Mouse (Mus musculus): ENCODE data around the gene Mcm2. TPM values are rescaled to one million over a fixed set of nuclear protein-coding genes. Genes with fewer than 3 reads are reported as not detected.

Gene Mcm2
- total RNA-seq, 1 experiment = 237 TPM

DNA sequence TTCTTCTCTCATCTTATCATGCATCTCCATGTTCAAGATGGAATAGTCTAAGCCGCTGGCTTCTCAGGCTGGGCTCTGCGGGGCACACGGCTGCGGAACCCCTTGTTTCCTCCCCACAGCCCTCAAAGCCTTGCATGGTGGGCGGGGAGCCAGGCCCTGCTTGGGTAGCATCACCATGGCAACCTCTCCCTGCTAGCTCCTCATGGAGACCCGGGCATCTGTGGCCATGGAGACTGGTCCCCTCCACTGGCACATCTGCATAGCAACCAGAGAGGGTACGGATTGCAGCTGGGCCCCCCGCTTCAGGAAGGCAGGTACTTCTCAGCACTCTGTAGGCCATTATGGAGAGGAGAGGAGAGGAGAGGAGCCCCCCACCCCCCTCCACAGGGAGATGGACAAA, 44.0 kb upstream of the Mcm2 start:
- H3K9ac ChIP-seq (ENCODE audit: insufficient read depth, low read depth, low read length, poor library complexity, severe bottlenecking) = no peak overlapping the region
- no peak for TF ChIP-seq HCFC1 (IDR thresholded peaks at IDR 0.05; ENCODE audit: borderline replicate concordance, insufficient read depth, low read length)
- TF ChIP-seq MAFK (IDR thresholded peaks at IDR 0.05; ENCODE audit: insufficient read depth, low read depth, low read length) = no peak
- TF ChIP-seq CHD2 (IDR thresholded peaks at IDR 0.05; ENCODE audit: low read depth, low read length) = no peak
- no peak for TF ChIP-seq ZC3H11A (IDR thresholded peaks at IDR 0.05; ENCODE audit: borderline replicate concordance, low read depth, low read length)
- TF ChIP-seq ZNF384 (IDR thresholded peaks at IDR 0.05; ENCODE audit: low read depth, low read length) = no peak
- in situ Hi-C loops (cut with MboI; ENCODE audit: low sequenced_read_pairs in 2 of 2, unreplicated experiment in 2 of 2) = loop anchor here (25.0 kb wide), 1 partner anchor 620 kb away; no protein-coding TSS in a partner anchor

GRCm38 (mm10) chr6:88941628-88942027, 43.0 kb upstream of the Mcm2 start:
- H3K9ac ChIP-seq (ENCODE audit: insufficient read depth, low read depth, low read length, poor library complexity, severe bottlenecking) = no peak overlapping the region
- no peak overlapping the region for H3K27ac ChIP-seq (ENCODE audit: insufficient read depth, low read depth, low read length, poor library complexity, severe bottlenecking)
- H3K4me1 ChIP-seq (ENCODE audit: control insufficient read depth in 2 of 2, insufficient read depth in 2 of 2, low read length in 2 of 2, poor library complexity in 1 of 2) = peaks cover 0 to 20% of the 10 kb centered on the region in 2 experiments; a peak in 2 of 4 replicates
- no peak for DNase-seq (ENCODE audit: low read depth, low spot score)
- no peaks in the 10 kb centered on the region for H3K36me3 ChIP-seq (ENCODE audit: control insufficient read depth, insufficient read depth, low read length, poor library complexity, severe bottlenecking)
- in situ Hi-C loops (cut with MboI; ENCODE audit: low sequenced_read_pairs in 2 of 2, unreplicated experiment in 2 of 2) = loop anchor here (25.0 kb wide), 1 partner anchor 621 kb away; no protein-coding TSS in a partner anchor
- H3K4me3 ChIP-seq (ENCODE audit: insufficient read depth in 1 of 2, low read depth in 1 of 2, low read length in 2 of 2, poor library complexity in 1 of 2, severe bottlenecking in 1 of 2) = no peak overlapping the region
- no peaks in the 10 kb centered on the region for H3K9me3 ChIP-seq (ENCODE audit: control insufficient read depth, insufficient read depth, low read depth, low read length)
- TF ChIP-seq MAFK (IDR thresholded peaks at IDR 0.05; ENCODE audit: insufficient read depth, low read depth, low read length) = no peak
- no peak for TF ChIP-seq CHD2 (IDR thresholded peaks at IDR 0.05; ENCODE audit: low read depth, low read length)
- TF ChIP-seq ZNF384 (IDR thresholded peaks at IDR 0.05; ENCODE audit: low read depth, low read length) = no peak
- TF ChIP-seq HCFC1 (IDR thresholded peaks at IDR 0.05; ENCODE audit: borderline replicate concordance, insufficient read depth, low read length) = no peak
- TF ChIP-seq ZC3H11A (IDR thresholded peaks at IDR 0.05; ENCODE audit: borderline replicate concordance, low read depth, low read length) = no peak

More for the DNA sequence above, 44.0 kb upstream of the Mcm2 start:
- H3K36me3 ChIP-seq (ENCODE audit: control insufficient read depth, insufficient read depth, low read length, poor library complexity, severe bottlenecking) = no peaks in the 10 kb centered on the region
- H3K9me3 ChIP-seq (ENCODE audit: control insufficient read depth, insufficient read depth, low read depth, low read length) = no peaks in the 10 kb centered on the region
- H3K27ac ChIP-seq (ENCODE audit: insufficient read depth, low read depth, low read length, poor library complexity, severe bottlenecking) = no peak overlapping the region
- peaks cover 0 to 14% of the 10 kb centered on the region in 2 experiments; a peak in 2 of 4 replicates for H3K4me1 ChIP-seq (ENCODE audit: control insufficient read depth in 2 of 2, insufficient read depth in 2 of 2, low read length in 2 of 2, poor library complexity in 1 of 2)
- no peak overlapping the region for H3K4me3 ChIP-seq (ENCODE audit: insufficient read depth in 1 of 2, low read depth in 1 of 2, low read length in 2 of 2, poor library complexity in 1 of 2, severe bottlenecking in 1 of 2)
- DNase-seq (ENCODE audit: low read depth, low spot score) = no peak

- DNase-seq (ENCODE audit: low read depth, low spot score) = no peak
- in situ Hi-C loops (cut with MboI; ENCODE audit: low sequenced_read_pairs in 2 of 2, unreplicated experiment in 2 of 2) = loop anchor here (25.0 kb wide), 1 partner anchor 622 kb away; no protein-coding TSS in a partner anchor
- TF ChIP-seq CHD2 (IDR thresholded peaks at IDR 0.05; ENCODE audit: low read depth, low read length) = no peak
- TF ChIP-seq ZC3H11A (IDR thresholded peaks at IDR 0.05; ENCODE audit: borderline replicate concordance, low read depth, low read length) = no peak
- no peak for TF ChIP-seq ZNF384 (IDR thresholded peaks at IDR 0.05; ENCODE audit: low read depth, low read length)
- TF ChIP-seq MAFK (IDR thresholded peaks at IDR 0.05; ENCODE audit: insufficient read depth, low read depth, low read length) = no peak
- TF ChIP-seq HCFC1 (IDR thresholded peaks at IDR 0.05; ENCODE audit: borderline replicate concordance, insufficient read depth, low read length) = no peak
- Histone ChIP-seq H3K4me3 (ENCODE audit: insufficient read depth in 1 of 2, low read depth in 1 of 2, low read length in 2 of 2, poor library complexity in 1 of 2, severe bottlenecking in 1 of 2) (no peak overlapping the region), H3K36me3 (ENCODE audit: control insufficient read depth, insufficient read depth, low read length, poor library complexity, severe bottlenecking) (no peaks in the 10 kb centered on the region), H3K27ac (ENCODE audit: insufficient read depth, low read depth, low read length, poor library complexity, severe bottlenecking) (no peak overlapping the region; the same call in 1 of the 2 replicates), H3K9ac (ENCODE audit: insufficient read depth, low read depth, low read length, poor library complexity, severe bottlenecking) (no peak overlapping the region), H3K9me3 (ENCODE audit: control insufficient read depth, insufficient read depth, low read depth, low read length) (no peaks in the 10 kb centered on the region), H3K4me1 (ENCODE audit: control insufficient read depth in 2 of 2, insufficient read depth in 2 of 2, low read length in 2 of 2, poor library complexity in 1 of 2) (peaks cover 0 to 20% of the 10 kb centered on the region in 2 experiments; a peak in 2 of 4 replicates)
Measured at GRCm38 (mm10) chr6:88940090-88940916, 41.7 kb upstream of the Mcm2 start.

DNA sequence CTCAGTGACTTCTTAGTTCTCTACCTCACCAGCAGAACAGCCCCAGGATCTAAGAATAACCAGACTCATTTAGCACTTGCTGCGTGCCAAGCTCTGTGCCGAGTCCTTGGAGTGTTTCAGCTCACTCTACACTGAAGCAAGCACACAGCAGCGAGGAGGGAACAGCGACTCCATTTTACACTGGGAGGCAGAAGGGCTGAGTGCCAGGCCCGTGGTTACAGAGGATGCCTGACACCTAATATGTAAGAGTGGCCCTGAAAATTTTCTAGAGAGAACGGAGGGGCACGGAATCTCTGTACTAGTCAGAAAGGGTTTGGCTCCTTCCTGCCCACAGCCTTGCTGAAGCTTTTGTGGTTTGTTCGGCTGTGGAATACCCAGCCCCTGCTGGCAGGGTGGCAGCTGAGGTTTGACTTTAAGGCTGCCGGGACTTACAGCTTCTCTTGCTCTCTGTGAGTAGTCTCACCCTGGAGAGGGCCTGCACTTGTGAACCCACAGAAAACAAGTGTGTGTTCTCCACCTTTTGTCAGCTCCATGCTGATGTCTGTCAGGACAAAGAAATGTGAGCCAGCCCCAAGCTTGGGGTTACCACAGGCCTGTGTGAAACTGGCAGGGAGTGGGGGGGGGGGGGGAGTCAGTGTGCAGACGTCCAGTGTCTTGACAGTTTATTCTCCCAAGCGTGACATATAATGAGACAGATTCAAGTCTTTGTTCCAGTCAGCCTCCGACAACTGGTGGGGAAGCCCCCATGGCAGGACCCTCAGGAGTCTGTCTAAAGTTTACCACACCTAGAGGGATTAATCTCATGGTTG, 40.9 kb upstream of the Mcm2 start:
- H3K36me3 ChIP-seq (ENCODE audit: control insufficient read depth, insufficient read depth, low read length, poor library complexity, severe bottlenecking) = no peaks in the 10 kb centered on the region
- peaks cover 0 to 20% of the 10 kb centered on the region in 2 experiments; a peak in 2 of 4 replicates for H3K4me1 ChIP-seq (ENCODE audit: control insufficient read depth in 2 of 2, insufficient read depth in 2 of 2, low read length in 2 of 2, poor library complexity in 1 of 2)
- no peak for TF ChIP-seq ZNF384 (IDR thresholded peaks at IDR 0.05; ENCODE audit: low read depth, low read length)
- no peak for TF ChIP-seq MAFK (IDR thresholded peaks at IDR 0.05; ENCODE audit: insufficient read depth, low read depth, low read length)
- no peak for TF ChIP-seq ZC3H11A (IDR thresholded peaks at IDR 0.05; ENCODE audit: borderline replicate concordance, low read depth, low read length)
- no peak for TF ChIP-seq HCFC1 (IDR thresholded peaks at IDR 0.05; ENCODE audit: borderline replicate concordance, insufficient read depth, low read length)
- no peak for TF ChIP-seq CHD2 (IDR thresholded peaks at IDR 0.05; ENCODE audit: low read depth, low read length)
- no peaks in the 10 kb centered on the region for H3K9me3 ChIP-seq (ENCODE audit: control insufficient read depth, insufficient read depth, low read depth, low read length)
- in situ Hi-C loops (cut with MboI; ENCODE audit: low sequenced_read_pairs in 2 of 2, unreplicated experiment in 2 of 2) = loop anchor here (25.0 kb wide), 1 partner anchor 623 kb away; no protein-coding TSS in a partner anchor
- H3K27ac ChIP-seq (ENCODE audit: insufficient read depth, low read depth, low read length, poor library complexity, severe bottlenecking) = no peak overlapping the region
- no peak overlapping the region for H3K4me3 ChIP-seq (ENCODE audit: insufficient read depth in 1 of 2, low read depth in 1 of 2, low read length in 2 of 2, poor library complexity in 1 of 2, severe bottlenecking in 1 of 2)
- H3K9ac ChIP-seq (ENCODE audit: insufficient read depth, low read depth, low read length, poor library complexity, severe bottlenecking) = no peak overlapping the region
- no peak for DNase-seq (ENCODE audit: low read depth, low spot score)
